Mouse (Mus musculus): ENCODE data around the gene Ndufa5.

The Ndufa5 gene

GRCm38 (mm10) chr6:24527155-24528063 is at the start of gene Ndufa5:
TSS of gene Ndufa5 (minus strand) at chr6:24528013.
- peak; percentile 95 for DNase-seq

GRCm38 (mm10) chr6:24573319-24573718 is 45.5 kb upstream of the Ndufa5 start:
- DNase-seq: no peak

- no peak for DNase-seq
Observed at GRCm38 (mm10) chr6:24572431-24572830, 44.6 kb upstream of the Ndufa5 start.

- DNase-seq: no peak
Observed at GRCm38 (mm10) chr6:24571126-24571525, 43.3 kb upstream of the Ndufa5 start.

- no peak for DNase-seq
Observed at GRCm38 (mm10) chr6:24570278-24570677, 42.5 kb upstream of the Ndufa5 start.

- DNase-seq: no peak
Observed at GRCm38 (mm10) chr6:24569711-24570110, 41.9 kb upstream of the Ndufa5 start.

- DNase-seq: no peak
Observed at GRCm38 (mm10) chr6:24568963-24569362, 41.1 kb upstream of the Ndufa5 start.

- no peak for DNase-seq
Observed at GRCm38 (mm10) chr6:24564886-24565285, 37.1 kb upstream of the Ndufa5 start.

- peak; percentile 42 for DNase-seq
Observed at GRCm38 (mm10) chr6:24564081-24564480, 36.3 kb upstream of the Ndufa5 start.

GRCm38 (mm10) chr6:24555488-24555887 is 27.7 kb upstream of the Ndufa5 start:
- DNase-seq: no peak

- DNase-seq: no peak
Observed at GRCm38 (mm10) chr6:24554427-24555086, 26.7 kb upstream of the Ndufa5 start.

GRCm38 (mm10) chr6:24552046-24552445 is 24.2 kb upstream of the Ndufa5 start:
- DNase-seq: no peak

- no peak for DNase-seq
Observed at GRCm38 (mm10) chr6:24549801-24550200, 22.0 kb upstream of the Ndufa5 start.

GRCm38 (mm10) chr6:24546716-24547420 is 19.1 kb upstream of the Ndufa5 start:
- no peak for DNase-seq

- DNase-seq: peak; percentile 64
Observed at GRCm38 (mm10) chr6:24543119-24543591, 15.3 kb upstream of the Ndufa5 start.

GRCm38 (mm10) chr6:24542393-24542792 is 14.6 kb upstream of the Ndufa5 start:
- peak; percentile 31 for DNase-seq

- no peak for DNase-seq
Observed at GRCm38 (mm10) chr6:24540106-24540505, 12.3 kb upstream of the Ndufa5 start.

GRCm38 (mm10) chr6:24538435-24538834 is 10.6 kb upstream of the Ndufa5 start:
- DNase-seq: no peak

- no peak for DNase-seq
Observed at GRCm38 (mm10) chr6:24532804-24533203, 5.0 kb upstream of the Ndufa5 start.

- DNase-seq: peak; percentile 43
Observed at GRCm38 (mm10) chr6:24530711-24531420, 3.1 kb upstream of the Ndufa5 start.

GRCm38 (mm10) chr6:24530166-24530565 is 2.4 kb upstream of the Ndufa5 start:
- DNase-seq: peak; percentile 84

- no peak for DNase-seq
Observed at GRCm38 (mm10) chr6:24528064-24528243, 141 bp upstream of the Ndufa5 start, which contains the start of gene Asb15. TSS of gene Asb15 (plus strand) at chr6:24528144.

- DNase-seq: no peak
Observed at GRCm38 (mm10) chr6:24525705-24526104, 2.1 kb downstream of the Ndufa5 start.

Measured in cerebellum, adult 9-10 months (tissue).